Mouse (Mus musculus) limb, embryonic 13.5 days (tissue): ENCODE data around the gene Atp5k. TPM values are rescaled to one million over a fixed set of nuclear protein-coding genes. Genes with fewer than 3 reads are reported as not detected.

Experiments
- ATAC-seq: fragments of 200-750 bp; cut with Nextera tagmentation; 2 replicates; pipeline ENCODE4 v1.8.0; 2017; ENCODE audit warnings: low read depth, moderate number of reproducible peaks, moderate TSS enrichment; ENCODE audit not compliant: low FRiP score
- H3K27ac ChIP-seq: fragments of 300-500 bp; sonication (generic); 2 replicates; pipeline ENCODE4 v1.5.1; 2015; ENCODE audit warnings: inconsistent platforms, mild to moderate bottlenecking, moderate library complexity
- H3K27me3 ChIP-seq: fragments of 300-500 bp; sonication (generic); 2 replicates; pipeline ENCODE4 v1.6.1; 2015; ENCODE audit warnings: mild to moderate bottlenecking, inconsistent platforms
- H3K36me3 ChIP-seq: fragments of 300-500 bp; sonication (generic); 2 replicates; pipeline ENCODE4 v1.6.1; 2015; ENCODE audit warnings: inconsistent platforms, mild to moderate bottlenecking, moderate library complexity
- H3K4me1 ChIP-seq: fragments of 300-500 bp; sonication (generic); 2 replicates; pipeline ENCODE4 v1.6.1; 2015; ENCODE audit warnings: inconsistent platforms
- H3K4me2 ChIP-seq: fragments of 300-500 bp; sonication (generic); replicated peaks from 2 replicates; pipeline ENCODE4 v1.6.1; 2015; ENCODE audit warnings: inconsistent platforms, mild to moderate bottlenecking, moderate library complexity
- H3K4me3 ChIP-seq: fragments of 300-500 bp; sonication (generic); 2 replicates; pipeline ENCODE4 v1.5.1; 2015; ENCODE audit warnings: moderate library complexity, mild to moderate bottlenecking, inconsistent platforms
- H3K9ac ChIP-seq: fragments of 300-500 bp; sonication (generic); 2 replicates; pipeline ENCODE4 v1.6.1; 2015; ENCODE audit warnings: mild to moderate bottlenecking, inconsistent platforms
- H3K9me3 ChIP-seq: fragments of 300-500 bp; sonication (generic); 2 replicates; pipeline ENCODE4 v1.6.1; 2016; ENCODE audit warnings: inconsistent platforms
- WGBS: fragments of 180-500 bp; shearing (Covaris S2); methylation state at CpG from one replicate; pipeline ENCODE4 v1.1.7; 2015; 5-methylcytosine and 5-hydroxymethylcytosine counted together
- polyA plus RNA-seq: library from polyadenylated mRNA; unstranded; fragments of >200 nt; fragmentation: Nextera tagmentation; extraction: Ambion mirVana; gene quantifications from 2 replicates; pipeline ENCODE4 v1.2.1, GENCODE M21; 2015

Gene Atp5k
- polyA plus RNA-seq, 1 experiment from 2014 or later: 403 TPM

DNA sequence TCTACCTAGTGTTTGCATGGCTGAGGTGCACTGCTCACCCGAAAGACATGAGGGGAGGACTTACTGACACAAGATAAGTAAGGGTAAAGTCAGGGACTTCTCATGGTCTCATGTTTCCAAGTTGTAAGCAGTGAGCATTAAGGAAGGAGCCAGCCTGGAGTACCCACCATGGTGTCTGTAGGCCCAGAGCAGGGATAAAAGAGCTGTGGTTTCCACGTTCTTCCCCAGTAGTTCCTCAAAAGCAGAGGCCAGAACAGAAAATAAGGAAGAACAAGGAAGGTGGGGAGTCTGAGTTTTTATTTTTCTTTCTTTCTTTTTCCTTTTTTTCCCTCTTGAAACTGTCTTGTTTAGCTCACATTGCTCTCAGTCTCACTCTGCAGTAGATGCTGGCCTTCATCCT, 19.5 kb downstream of the Atp5k start:
- WGBS: 75% methylated on average over 2 of the region's 2 CpGs
- no peaks in the 10 kb centered on the region for H3K4me1 ChIP-seq
- H3K36me3 ChIP-seq: no peaks in the 10 kb centered on the region
- H3K4me3 ChIP-seq: no peak overlapping the region
- no peak overlapping the region for H3K9ac ChIP-seq
- H3K9me3 ChIP-seq: no peaks in the 10 kb centered on the region
- no peak overlapping the region for H3K27ac ChIP-seq
- no peak for ATAC-seq
- H3K27me3 ChIP-seq: no peaks in the 10 kb centered on the region
- no peak overlapping the region for H3K4me2 ChIP-seq

DNA sequence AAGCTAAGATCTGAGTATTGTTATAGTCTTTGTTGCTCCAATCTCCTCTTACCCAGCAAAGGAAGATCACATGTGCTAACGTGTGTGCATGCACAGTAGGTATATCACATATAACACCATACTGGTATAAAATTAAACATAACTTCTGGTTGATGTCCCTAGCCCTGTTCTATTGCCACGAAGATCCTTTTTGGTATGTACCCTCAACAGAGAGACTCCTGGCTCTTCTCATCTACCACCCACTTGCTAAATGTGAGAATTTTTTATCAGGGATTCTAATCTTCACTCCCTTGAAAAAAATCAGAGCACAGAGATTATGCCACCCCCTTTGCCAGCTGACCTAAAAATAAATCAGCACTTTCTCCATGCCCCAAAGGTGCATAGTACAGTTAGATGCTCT, 27.3 kb downstream of the Atp5k start:
- WGBS: 75% methylated on average over 2 of the region's 2 CpGs

DNA sequence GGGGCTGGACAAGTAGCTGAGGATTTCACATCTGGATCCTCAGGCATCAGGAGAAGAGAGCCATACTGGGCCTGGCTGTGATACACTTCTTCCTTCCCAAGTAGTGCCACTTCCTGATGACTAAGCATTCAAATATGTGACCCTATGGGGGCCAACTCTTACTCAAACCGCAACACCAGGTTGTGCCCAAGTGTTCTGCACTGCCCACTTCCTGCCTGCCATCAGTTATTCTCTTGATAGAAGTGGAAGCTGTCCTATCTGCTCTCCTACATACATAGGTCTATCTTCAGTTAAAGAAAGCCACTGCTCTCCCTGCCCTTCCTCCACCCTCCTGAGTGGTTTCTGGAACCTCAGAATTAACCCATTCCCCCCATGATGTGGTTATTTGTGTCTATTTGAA, 28.8 kb downstream of the Atp5k start:
- Histone ChIP-seq H3K27ac (no peak overlapping the region), H3K36me3 (no peaks in the 10 kb centered on the region), H3K4me1 (no peaks in the 10 kb centered on the region), H3K4me3 (no peak overlapping the region), H3K27me3 (no peaks in the 10 kb centered on the region), H3K9me3 (no peaks in the 10 kb centered on the region), H3K4me2 (no peak overlapping the region), H3K9ac (no peak overlapping the region)
- WGBS: 68% methylated on average over 1 of the region's 1 CpGs
- ATAC-seq: no peak

More for the DNA sequence above, 27.3 kb downstream of the Atp5k start:
- no peaks in the 10 kb centered on the region for H3K9me3 ChIP-seq
- ATAC-seq: no peak
- H3K9ac ChIP-seq: no peak overlapping the region
- no peaks in the 10 kb centered on the region for H3K4me1 ChIP-seq
- H3K27me3 ChIP-seq: no peaks in the 10 kb centered on the region
- H3K27ac ChIP-seq: no peak overlapping the region
- no peaks in the 10 kb centered on the region for H3K36me3 ChIP-seq
- H3K4me2 ChIP-seq: no peak overlapping the region
- no peak overlapping the region for H3K4me3 ChIP-seq

DNA sequence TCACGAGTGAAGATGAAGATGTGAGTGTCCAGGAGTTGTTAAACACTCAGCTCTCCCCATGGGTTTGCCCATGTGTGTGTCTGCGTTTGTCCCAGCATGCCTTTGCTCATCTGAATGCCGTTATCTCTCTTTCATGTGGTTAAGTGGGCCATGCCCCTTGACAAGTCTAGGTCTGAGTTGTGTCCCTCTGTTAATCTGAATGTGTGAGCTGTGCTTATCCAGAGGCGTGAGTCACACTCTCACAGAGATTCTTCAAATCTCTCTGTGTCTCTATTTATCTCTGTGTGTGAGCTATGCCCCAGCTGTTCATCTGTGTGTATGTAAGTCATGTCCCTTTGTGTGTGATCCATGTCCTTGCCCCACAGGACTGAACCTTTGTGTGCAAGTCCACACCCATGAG, 30.8 kb downstream of the Atp5k start:
- no peak overlapping the region for H3K4me2 ChIP-seq

DNA sequence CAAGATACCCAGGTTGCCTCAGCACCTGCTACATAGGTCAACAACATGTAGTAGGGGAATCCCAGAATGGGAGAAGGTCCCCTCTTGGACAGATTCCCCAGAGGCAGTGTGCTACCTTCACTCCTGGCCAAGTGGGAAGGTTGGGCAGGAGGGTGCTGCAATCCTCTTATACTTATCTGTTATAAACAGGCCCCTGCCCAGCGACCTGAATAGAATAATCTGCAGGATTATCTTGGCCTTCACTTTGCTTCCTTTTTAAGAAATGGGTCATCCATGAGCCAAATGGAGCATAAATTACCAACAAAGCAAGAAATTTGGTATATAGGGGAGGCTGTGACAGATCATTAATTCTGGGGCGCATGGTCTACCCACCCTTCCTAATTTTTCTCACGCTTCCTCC, 44.5 kb downstream of the Atp5k start:
- H3K4me3 ChIP-seq: no peak overlapping the region

More for the DNA sequence above, 30.8 kb downstream of the Atp5k start:
- Histone ChIP-seq H3K27ac (no peak overlapping the region), H3K27me3 (no peaks in the 10 kb centered on the region), H3K9me3 (no peaks in the 10 kb centered on the region), H3K36me3 (no peaks in the 10 kb centered on the region), H3K4me3 (no peak overlapping the region), H3K9ac (no peak overlapping the region), H3K4me1 (no peaks in the 10 kb centered on the region)
- ATAC-seq: no peak
- WGBS: 77% methylated on average over 4 of the region's 4 CpGs

DNA sequence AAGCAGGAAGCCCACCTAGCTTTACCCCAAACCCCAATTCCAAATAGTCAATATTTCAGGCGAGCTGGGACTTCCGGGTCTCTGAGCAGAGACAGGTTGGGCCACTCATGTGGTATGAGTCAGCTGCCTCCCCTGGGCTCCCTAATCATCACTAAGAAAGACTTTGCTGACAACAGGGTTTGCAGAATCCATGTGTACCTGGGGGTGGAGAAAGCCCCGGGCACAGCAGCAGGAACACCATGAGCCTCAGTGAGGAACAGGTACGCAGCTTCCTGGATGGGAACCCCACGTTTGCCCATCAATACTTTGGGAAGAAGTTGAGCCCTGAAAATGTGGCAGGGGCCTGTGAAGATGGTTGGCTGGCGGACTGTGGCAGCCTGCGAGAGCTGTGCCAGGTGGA, 46.0 kb downstream of the Atp5k start, which contains the start of gene Pde6b:
TSS of gene Pde6b (plus strand) at position 191 of the 400 bp plus-strand sequence.
- no peaks in the 10 kb centered on the region for H3K4me1 ChIP-seq
- no peak for ATAC-seq
- no peaks in the 10 kb centered on the region for H3K9me3 ChIP-seq
- 71% methylated on average over 7 of the region's 7 CpGs for whole genome bisulfite sequencing
- H3K27ac ChIP-seq: no peak within 1 kb of the TSS
- no peak within 1 kb of the TSS for H3K9ac ChIP-seq
- no peak within 1 kb of the TSS for H3K4me2 ChIP-seq
- H3K27me3 ChIP-seq: 0 out of 2 replicates have a peak, but pooled peaks cover 9% of the 10 kb centered on the region
- H3K4me3 ChIP-seq: no peak within 1 kb of the TSS
- H3K36me3 ChIP-seq: no peaks in the 10 kb centered on the region

More for the DNA sequence above, 44.5 kb downstream of the Atp5k start:
- H3K4me2 ChIP-seq: no peak overlapping the region
- 0 out of 2 replicates have a peak, but pooled peaks cover 9% of the 10 kb centered on the region for H3K27me3 ChIP-seq
- no peak overlapping the region for H3K27ac ChIP-seq
- no peaks in the 10 kb centered on the region for H3K36me3 ChIP-seq
- H3K4me1 ChIP-seq: no peaks in the 10 kb centered on the region
- H3K9ac ChIP-seq: no peak overlapping the region
- 69% methylated on average over 3 of the region's 3 CpGs for WGBS
- ATAC-seq: no peak
- H3K9me3 ChIP-seq: no peaks in the 10 kb centered on the region

DNA sequence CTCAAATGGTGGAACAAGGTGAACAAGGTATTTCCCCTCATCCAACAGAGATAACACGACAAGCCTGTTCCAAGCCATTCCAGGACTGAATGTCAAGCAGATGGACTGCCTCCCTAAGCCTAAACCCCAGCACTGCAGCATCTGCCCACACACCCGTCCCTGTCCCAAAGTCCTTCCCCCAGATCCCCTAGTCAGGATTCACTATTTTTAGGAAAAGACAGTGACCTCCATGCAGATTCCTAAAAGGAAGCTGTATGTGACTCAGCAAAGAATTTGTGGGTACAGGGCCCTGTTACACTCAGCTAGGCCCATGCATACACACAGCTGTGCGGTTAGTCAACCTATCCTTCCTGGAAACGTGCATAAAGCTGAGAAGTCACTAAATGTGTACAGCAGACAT, 47.8 kb downstream of the Atp5k start:
- Histone ChIP-seq H3K9me3 (no peaks in the 10 kb centered on the region), H3K36me3 (no peaks in the 10 kb centered on the region), H3K4me3 (no peak overlapping the region), H3K4me1 (no peaks in the 10 kb centered on the region), H3K9ac (no peak overlapping the region), H3K27ac (no peak overlapping the region), H3K27me3 (0 out of 2 replicates have a peak, but pooled peaks cover 9% of the 10 kb centered on the region), H3K4me2 (no peak overlapping the region)
- 71% methylated on average over 4 of the region's 4 CpGs for WGBS
- no peak for ATAC-seq

DNA sequence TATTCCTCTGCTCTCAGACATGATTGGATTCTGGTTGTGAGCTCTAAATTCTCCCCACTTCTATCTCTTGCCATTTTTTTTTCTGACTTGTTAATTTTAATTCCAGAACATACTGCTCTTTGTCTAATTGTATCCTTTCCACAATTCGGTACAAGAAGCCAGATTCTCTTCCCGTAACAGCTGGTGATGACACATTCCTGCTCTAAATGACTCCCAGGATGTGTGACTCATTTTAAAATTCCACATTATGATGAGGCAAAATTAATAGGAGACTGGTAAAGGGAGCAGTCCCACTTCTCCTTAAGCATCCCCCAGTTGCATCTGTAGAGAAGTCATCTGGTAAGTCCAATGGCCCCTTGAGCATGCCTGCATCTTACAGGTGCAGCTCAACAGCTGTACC, 48.6 kb downstream of the Atp5k start:
- no peak for ATAC-seq
- Histone ChIP-seq H3K4me2 (no peak overlapping the region), H3K27me3 (0 out of 2 replicates have a peak, but pooled peaks cover 9% of the 10 kb centered on the region), H3K4me3 (no peak overlapping the region), H3K27ac (no peak overlapping the region), H3K9me3 (no peaks in the 10 kb centered on the region), H3K4me1 (no peaks in the 10 kb centered on the region), H3K9ac (no peak overlapping the region), H3K36me3 (no peaks in the 10 kb centered on the region)
- WGBS: 89% methylated on average over 2 of the region's 2 CpGs

Other genes starting within 250 kb of the Atp5k start
- 47.5 and 48.9 TPM in 2 replicates for gene Dr1, start 165.6 kb downstream of the Atp5k start, polyA plus RNA-seq
- gene Pigg, start 121.8 kb downstream of the Atp5k start, polyA plus RNA-seq: 4.6 and 5.1 TPM in 2 replicates
- gene Gm42517, start 66.5 kb downstream of the Atp5k start, polyA plus RNA-seq: 0.08 TPM in 1 of 2 replicates, not detected in the other
- gene Pde6b, start 46.1 kb downstream of the Atp5k start, polyA plus RNA-seq: 0.20 and 0.64 TPM in 2 replicates
- 0.24 and 0.25 TPM in 2 replicates for gene Mfsd7a, start 14.4 kb upstream of the Atp5k start, polyA plus RNA-seq
- gene Pcgf3, start 26.8 kb upstream of the Atp5k start, polyA plus RNA-seq: 23.3 and 26.4 TPM in 2 replicates
- 0.50 and 0.59 TPM in 2 replicates for gene Cplx1, start 115.6 kb upstream of the Atp5k start, polyA plus RNA-seq
- 44.4 and 50.6 TPM in 2 replicates for gene Gak, start 195.3 kb upstream of the Atp5k start, polyA plus RNA-seq
- gene Tmem175, start 195.3 kb upstream of the Atp5k start, polyA plus RNA-seq: 26.9 and 28.3 TPM in 2 replicates
- 16.2 and 18.2 TPM in 2 replicates for gene Idua, start 225.9 kb upstream of the Atp5k start, polyA plus RNA-seq
- gene Dgkq, start 235.2 kb upstream of the Atp5k start, polyA plus RNA-seq: 15.9 and 16.8 TPM in 2 replicates
- 1.5 and 1.8 TPM in 2 replicates for gene Slc26a1, start 241.1 kb upstream of the Atp5k start, polyA plus RNA-seq